Mouse (Mus musculus) cerebellum, adult 11 months (tissue): ENCODE results near the gene Stap2.
A peak's percentile ranks its signal among the peaks of the same experiment; 100 is the strongest.

ENCODE experiments used
- DNase-seq: peaks from one replicate; pipeline ENCODE4 v3.0.0; 2022

Gene Stap2

DNA sequence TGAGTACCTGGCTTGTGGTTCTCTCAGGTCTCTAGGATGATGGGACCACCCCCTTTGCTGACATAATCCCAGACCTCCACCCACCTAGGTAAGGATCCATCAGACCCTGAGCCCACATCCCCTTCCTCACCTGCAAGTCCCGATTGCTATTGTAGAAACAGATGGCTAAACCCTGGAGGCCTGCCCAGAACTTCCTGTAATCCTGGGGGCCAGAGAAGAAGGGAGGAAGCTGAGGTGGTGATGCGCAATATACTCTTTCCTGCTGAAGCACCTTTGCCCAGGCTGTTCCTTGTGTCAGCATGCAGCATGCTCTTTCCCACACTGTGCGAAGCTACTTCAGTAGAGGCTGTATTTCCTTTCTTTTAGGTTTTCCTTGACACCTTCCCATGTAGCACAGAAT, 2.4 kb downstream of the Stap2 start:
- DNase-seq, result no peak

- no peak for DNase-seq
These were observed 5.4 kb downstream of the Stap2 start for GRCm38 (mm10) chr17:55999794-56000499.

GRCm38 (mm10) chr17:55996007-55996406, 9.4 kb downstream of the Stap2 start:
- DNase-seq, result no peak

DNA sequence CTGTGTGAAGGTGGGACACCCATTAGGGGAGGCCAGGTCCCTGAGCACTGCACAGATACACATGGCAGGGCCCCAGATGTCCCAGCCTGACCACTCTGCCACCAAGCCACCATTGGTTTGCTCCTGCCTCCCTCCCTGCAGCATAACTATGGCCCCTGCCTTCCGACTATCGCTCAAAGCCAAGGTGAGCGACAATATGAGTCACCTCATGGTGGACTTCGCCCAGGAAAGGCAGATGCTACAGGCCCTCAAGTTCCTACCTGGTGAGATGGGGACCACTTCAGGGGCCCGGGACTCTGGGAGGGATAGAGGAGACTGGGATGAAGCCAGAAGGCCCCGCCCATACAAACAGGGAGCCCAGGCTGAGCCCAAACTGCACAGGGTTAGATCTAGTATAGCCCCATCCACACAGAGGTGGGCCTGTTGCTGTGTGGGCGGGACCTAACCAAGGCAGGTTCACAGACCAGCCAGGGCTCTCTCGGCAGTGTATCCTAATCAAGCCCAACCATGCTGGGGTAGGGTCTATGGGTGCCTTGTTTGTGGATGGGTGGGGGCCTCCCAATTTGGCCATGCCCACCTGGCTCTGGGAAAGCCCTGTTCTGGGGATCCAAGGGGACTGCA, 15.0 kb downstream of the Stap2 start:
- no peak for DNase-seq

DNA sequence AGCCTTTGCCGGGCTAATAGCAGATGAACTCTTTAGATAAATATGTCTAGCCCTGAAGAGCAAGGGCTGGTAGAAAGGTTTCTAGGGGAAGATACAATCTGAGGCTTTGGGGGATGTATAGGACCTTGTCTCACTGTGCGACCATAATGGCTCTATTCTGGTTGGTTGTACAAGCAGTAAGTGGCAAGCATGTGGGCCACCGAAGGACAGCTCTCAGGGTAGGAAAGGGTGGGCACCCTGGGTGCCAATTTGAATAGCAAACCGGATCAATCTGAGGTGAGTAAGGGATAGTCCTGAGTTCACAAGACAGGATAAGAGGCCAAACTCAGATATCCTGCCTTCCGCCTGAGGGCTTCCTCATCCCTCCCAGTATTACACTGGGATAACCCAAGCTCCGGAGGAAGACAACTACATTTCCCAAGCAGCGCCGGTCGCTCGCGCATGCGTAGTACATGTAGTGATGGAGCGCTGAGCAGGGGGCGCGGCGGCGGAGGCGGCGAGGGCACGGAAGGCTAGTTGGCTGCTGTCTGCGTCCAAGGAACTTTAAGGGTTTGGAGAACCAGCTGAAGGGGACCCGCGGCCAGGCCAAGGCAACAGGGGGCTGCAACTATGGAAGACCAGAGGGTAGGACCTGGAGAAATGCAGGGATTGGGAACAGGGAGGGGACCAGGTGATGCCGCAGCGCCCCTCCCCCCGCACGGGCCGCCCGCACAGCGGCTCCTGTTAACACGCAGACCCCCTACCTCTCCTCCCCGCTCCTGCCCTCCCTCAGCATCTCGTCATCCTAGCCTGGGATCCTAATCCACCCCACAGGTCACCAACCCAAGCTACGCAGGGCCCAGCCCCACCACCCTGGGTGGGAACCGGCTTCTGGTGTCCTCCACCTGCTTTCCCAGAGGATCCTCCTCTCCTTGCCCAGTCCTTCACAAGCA, 19.1 kb downstream of the Stap2 start, which contains the start of gene Fsd1:
TSS of gene Fsd1 (plus strand) at position 480 of the 932 bp plus-strand sequence.
- peak; percentile 86 for DNase-seq

- DNase-seq, result no peak
These were observed 28.1 kb downstream of the Stap2 start for GRCm38 (mm10) chr17:55977301-55977700.

DNA sequence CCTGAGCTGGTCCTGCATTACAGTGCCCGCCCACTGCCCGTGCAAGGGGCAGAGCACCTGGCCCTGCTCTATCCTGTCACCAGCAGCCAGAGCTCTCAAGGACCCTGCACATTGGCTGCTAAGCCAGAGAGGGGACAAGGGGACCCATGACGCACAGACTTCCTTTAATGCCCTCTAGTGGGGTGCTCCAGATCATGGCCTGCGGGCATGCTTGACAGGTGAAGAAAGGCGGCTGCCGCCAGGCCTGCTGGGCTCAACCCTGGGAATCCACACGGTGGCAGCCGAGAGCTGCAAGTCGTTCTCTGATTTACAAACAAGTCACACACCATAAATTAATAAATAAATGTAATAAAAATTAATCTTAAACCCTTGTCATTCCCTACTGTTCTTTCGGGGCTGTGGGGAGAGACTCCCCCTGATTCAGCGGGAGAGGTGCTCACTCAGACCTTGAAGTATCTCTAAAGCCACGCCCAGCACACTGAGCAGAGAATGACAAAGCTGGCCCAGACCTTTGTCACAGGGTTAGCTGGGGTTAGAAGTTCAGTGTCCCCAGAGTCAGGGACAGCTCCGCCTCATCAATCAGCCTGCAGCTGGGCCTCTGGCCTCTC, 29.0 kb downstream of the Stap2 start:
- peak; percentile 84 for DNase-seq

DNA sequence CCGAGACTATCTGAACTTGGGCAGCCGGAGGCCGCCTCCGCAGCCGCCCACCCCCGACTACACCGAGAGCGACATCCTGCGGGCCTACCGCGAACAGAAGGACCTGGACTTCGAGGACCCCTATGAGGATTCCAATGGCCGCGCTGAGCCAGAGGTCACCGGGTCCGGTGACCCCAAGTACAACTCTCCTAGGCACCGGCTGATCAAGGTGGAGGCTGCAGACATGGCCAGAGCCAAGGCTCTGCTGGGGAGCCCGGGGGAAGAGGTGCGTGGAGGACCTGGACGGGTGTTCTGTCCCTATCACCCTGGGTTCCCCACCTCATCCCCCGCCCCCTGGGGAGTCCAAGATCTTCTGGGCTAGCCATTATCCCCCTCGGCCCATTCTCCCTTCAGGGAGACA, 33.9 kb downstream of the Stap2 start:
- DNase-seq, result no peak

DNA sequence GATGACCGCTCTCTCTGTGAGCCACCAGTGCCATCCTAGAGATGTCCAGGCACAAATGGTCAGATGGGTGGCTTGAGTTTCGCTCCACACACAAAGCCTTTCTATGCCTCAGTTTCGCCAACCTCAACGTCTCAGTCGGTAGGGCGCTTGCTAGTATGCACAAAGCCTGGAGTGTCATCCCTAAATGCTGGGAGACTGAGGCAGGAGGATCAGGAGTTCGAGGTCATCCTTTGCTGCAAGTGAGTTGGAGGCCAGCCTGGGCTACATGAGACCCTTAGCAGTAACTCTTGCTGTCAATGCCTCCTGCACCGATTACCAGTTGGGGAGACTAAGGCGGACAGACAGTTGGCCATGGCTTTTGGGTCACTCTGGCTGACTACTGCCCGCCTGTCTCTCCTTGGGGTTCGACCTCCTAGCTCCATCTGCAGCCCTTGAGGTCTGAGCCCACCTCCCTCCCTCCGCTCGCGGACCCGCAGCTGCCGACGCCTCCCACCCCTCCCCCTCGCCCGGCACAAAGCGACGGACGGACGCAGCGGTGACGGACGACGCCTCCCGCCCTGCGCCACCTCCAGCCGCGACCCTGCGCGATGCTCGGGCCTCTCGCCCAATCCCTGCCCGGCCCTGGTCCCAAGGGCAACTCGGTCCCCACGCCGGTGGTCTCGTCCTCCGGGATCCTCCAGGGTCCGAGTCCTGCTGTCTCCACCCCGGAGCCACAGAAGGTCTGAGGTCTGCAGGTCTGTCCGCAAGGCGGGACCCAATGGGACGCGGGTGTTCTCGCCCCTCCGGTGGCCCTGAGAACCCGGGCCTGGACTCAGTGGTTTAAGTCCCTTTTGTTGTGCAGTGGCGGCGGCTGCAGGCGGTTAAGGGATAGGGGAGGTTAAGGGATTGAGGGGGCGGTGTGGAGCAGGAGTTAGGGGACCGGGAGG, 35.2 kb downstream of the Stap2 start, which contains the start of gene Shd:
TSS of gene Shd (plus strand) at position 502 of the 926 bp plus-strand sequence.
- DNase-seq, result peak; percentile 62

DNA sequence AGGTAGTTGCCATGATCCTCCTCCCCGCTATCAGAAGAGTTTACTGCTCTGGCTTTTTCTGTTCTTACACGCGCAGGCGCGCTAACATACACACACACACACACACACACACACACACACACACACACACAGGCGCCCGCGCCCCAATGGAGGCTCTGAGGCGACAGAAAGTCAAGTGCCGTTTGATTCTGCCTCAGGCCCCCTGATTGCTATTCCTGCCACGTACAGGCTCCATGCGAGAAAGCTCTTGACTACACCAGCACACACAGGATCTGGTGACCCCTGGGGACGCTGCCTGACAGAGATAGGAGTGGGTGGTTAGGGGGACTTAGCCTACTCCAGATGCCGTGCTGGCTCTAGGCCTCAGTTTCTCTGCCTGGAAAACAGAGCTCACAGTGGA, 35.8 kb downstream of the Stap2 start:
- DNase-seq, result no peak

GRCm38 (mm10) chr17:55968210-55968609, 37.2 kb downstream of the Stap2 start:
- no peak for DNase-seq

DNA sequence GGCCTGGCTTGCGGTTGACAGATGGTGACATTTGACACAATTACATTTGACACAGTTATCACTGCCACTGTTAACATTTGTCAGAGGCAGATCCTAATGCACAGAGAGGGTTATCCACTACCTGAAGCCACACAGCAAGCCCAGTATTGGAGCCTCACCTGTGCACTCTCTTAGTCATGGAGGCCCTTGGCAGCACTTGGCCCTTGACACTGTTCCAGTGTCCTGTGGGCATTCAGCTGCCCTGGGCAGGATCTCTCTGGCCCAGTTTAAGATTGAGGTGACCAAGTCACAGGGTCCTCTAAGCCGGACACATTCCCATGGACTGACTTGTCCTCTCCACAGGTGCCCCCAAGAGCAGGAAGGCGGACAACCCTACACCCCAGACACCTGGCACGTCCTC, 38.2 kb downstream of the Stap2 start:
- DNase-seq, result no peak

GRCm38 (mm10) chr17:55964996-55965395, 40.4 kb downstream of the Stap2 start:
- DNase-seq, result no peak

- no peak for DNase-seq
These were observed 40.9 kb downstream of the Stap2 start for GRCm38 (mm10) chr17:55964496-55964895.

DNA sequence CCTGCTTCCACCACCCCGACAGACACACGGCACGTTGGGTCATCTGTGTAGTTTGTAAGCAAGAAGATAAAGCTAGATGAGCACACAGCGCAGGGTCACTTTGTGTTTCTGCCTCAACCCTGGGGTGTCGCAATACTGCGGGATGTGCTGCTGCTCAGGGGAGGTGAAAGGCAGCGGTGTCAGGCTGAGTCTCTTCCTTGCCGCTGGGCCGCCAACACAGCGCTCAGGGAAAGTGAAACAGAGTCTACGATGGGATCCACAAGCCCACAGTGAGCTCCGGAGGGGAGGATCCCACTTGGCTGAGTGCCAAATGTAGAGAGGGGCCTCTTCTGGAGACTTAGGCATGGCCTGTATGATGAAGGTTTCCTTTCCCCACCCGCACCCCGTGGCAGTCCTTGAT, 42.2 kb downstream of the Stap2 start:
- DNase-seq, result peak; percentile 21

GRCm38 (mm10) chr17:55961631-55962030, 43.8 kb downstream of the Stap2 start:
- peak; percentile 16 for DNase-seq

- DNase-seq, result peak; percentile 39
These were observed 44.6 kb downstream of the Stap2 start for GRCm38 (mm10) chr17:55960791-55961190.

DNA sequence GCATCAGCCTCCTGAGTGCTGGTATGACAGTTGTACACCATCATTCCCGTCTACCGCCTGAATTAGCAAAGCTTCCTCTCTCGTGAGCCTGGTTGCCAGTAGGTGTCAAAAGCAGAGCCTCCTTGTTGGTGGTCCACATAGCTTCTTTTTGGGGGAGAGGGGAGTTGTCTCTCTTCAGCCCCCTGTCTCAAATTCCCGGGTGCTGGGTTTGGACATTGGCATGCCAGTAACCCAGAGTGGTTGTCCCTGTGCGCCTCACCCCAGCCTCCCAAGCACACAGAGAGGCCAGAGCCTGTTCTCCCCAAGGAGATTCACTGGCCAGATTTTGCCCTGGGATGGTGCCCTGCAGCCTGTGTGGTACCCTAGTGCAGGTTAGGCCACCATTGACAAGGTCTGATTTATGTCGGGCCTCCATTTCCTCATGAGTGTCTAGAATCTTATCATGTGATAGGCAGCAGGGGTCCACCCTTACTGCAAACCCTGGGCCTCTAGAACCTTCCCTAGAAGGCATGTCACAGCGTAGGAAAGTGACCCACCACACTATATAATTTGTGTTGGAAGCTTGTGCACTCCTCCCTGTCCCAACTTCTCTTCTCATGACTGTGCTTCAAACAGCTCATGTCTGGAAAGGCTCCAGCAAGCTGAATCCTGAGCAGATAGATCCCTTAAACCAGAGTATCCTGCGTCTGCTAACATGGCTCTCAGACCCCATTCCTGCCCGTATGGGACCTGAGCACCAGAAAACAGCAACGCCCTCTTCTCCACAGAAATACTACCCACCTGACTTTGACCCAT, 45.2 kb downstream of the Stap2 start:
- peak; percentile 39 for DNase-seq

GRCm38 (mm10) chr17:55958918-55959728, 46.3 kb downstream of the Stap2 start, which contains the start of gene Yju2:
TSS of gene Yju2 (plus strand) at chr17:55959099.
- DNase-seq, result peak; percentile 91

DNA sequence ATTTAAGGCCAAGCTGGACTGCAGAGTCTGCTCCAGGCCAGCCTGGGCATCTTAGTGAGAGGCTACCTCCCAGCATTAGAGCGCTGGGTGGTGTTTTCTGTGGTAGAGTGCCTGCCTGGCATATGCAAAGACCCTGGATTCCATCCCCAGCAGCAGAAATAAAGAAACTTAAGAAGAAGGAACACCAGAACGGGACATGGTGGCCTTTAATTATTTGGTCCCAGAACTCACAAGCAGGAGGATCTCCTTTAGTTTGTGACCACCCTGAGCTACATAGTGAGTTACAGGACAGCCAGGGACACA, 46.8 kb downstream of the Stap2 start:
- peak; percentile 31 for DNase-seq
